Mouse (Mus musculus) hindbrain, postnatal 0 days (tissue): ENCODE results near the gene Psma7. TPM values are rescaled to one million over a fixed set of nuclear protein-coding genes. Genes with fewer than 3 reads are reported as not detected.

Experiments
- ATAC-seq: fragments of 200-750 bp; cut with Nextera tagmentation; 2 replicates; pipeline ENCODE4 v1.8.0; 2017; ENCODE audit warnings: mild to moderate bottlenecking, moderate TSS enrichment, moderate library complexity
- DNase-seq: peaks from one replicate; pipeline ENCODE4 v3.0.0-alpha.2; 2015; ENCODE audit warnings: low spot score
- H3K27ac ChIP-seq: fragments of 300-500 bp; sonication (generic); 2 replicates; pipeline ENCODE4 v1.5.1; 2014; ENCODE audit warnings: mild to moderate bottlenecking
- H3K27me3 ChIP-seq: fragments of 300-500 bp; sonication (generic); 2 replicates; pipeline ENCODE4 v1.6.1; 2014; ENCODE audit warnings: low read length, mixed read lengths; ENCODE audit not compliant: insufficient read depth
- H3K36me3 ChIP-seq: fragments of 300-500 bp; sonication (generic); 2 replicates; pipeline ENCODE4 v1.6.1; 2014; ENCODE audit warnings: low read length, mixed read lengths; ENCODE audit not compliant: insufficient read depth
- H3K4me1 ChIP-seq: fragments of 300-500 bp; sonication (generic); 2 replicates; pipeline ENCODE4 v1.6.1; 2014; ENCODE audit warnings: antibody characterized with exemption, low read length, mixed read lengths; ENCODE audit not compliant: insufficient read depth
- H3K4me2 ChIP-seq: fragments of 300-500 bp; sonication (generic); 2 replicates; pipeline ENCODE4 v1.6.1; 2014; ENCODE audit warnings: low read depth, mild to moderate bottlenecking, low read length, moderate library complexity, mixed read lengths
- H3K4me3 ChIP-seq: fragments of 300-500 bp; sonication (generic); 2 replicates; pipeline ENCODE4 v1.5.1; 2014; ENCODE audit warnings: low read length
- H3K9ac ChIP-seq: fragments of 300-500 bp; sonication (generic); replicated peaks from 2 replicates; pipeline ENCODE4 v1.6.1; 2014; ENCODE audit warnings: mild to moderate bottlenecking, low read length, moderate library complexity, mixed read lengths
- H3K9me3 ChIP-seq: fragments of 300-500 bp; sonication (generic); 2 replicates; pipeline ENCODE4 v1.6.1; 2016; ENCODE audit warnings: low read length, mixed read lengths
- CTCF ChIP-seq: IDR thresholded peaks from 2 replicates; pipeline ENCODE4 v1.5.1; 2016; ENCODE audit warnings: antibody characterized with exemption, control low read depth, low read depth
- WGBS: fragments of 180-500 bp; shearing (Covaris S2); extraction: QIAGEN DNeasy Blood & Tissue Kit; methylation state at CpG from one replicate; pipeline ENCODE4 v1.1.7; 2014; 5-methylcytosine and 5-hydroxymethylcytosine counted together
- polyA plus RNA-seq: library from polyadenylated mRNA; unstranded; fragments of >200 nt; fragmentation: Nextera tagmentation; extraction: Ambion mirVana; gene quantifications from 2 replicates; pipeline ENCODE4 v1.2.1, GENCODE M21; 2015
- total RNA-seq: library from RNA; depleted of rRNA; stranded (reverse); fragments of >200 nt; gene quantifications from 2 replicates; pipeline ENCODE4 v1.2.3, GENCODE M21; 2014; rRNA removed

The Psma7 gene
- 196 and 230 TPM in 2 replicates for total RNA-seq
- 585 TPM in 2 replicates for polyA plus RNA-seq

GRCm38 (mm10) chr2:180042256-180042857 lies at the start of gene Psma7, which contains the start of gene Ss18l1:
TSS of gene Psma7 (minus strand) at chr2:180042433.
TSS of gene Ss18l1 (plus strand) at chr2:180042509.
- no peaks in the 10 kb centered on the region for H3K9me3 ChIP-seq

GRCm38 (mm10) chr2:180090285-180090684 lies 48.1 kb upstream of the Psma7 start:
- DNase-seq (no peak), ATAC-seq (no peak)
- Histone ChIP-seq H3K4me1 (no peaks in the 10 kb centered on the region), H3K36me3 (peaks cover 5% of the 10 kb centered on the region; the same call in 1 of the 2 replicates), H3K27ac (no peak overlapping the region), H3K4me2 (no peak overlapping the region), H3K9me3 (no peaks in the 10 kb centered on the region), H3K27me3 (no peaks in the 10 kb centered on the region), H3K4me3 (no peak overlapping the region), H3K9ac (no peak overlapping the region)
- no peak for TF ChIP-seq CTCF
- 72% methylated on average over 11 of the region's 11 CpGs for WGBS

More at GRCm38 (mm10) chr2:180042256-180042857, at the start of gene Psma7, which contains the start of gene Ss18l1:
- Histone ChIP-seq H3K36me3 (peaks cover 13% of the 10 kb centered on the region; the same call in 1 of the 2 replicates), H3K27ac (peak within 1 kb of the TSS; percentile 95), H3K9ac (peak within 1 kb of the TSS; percentile 78), H3K4me2 (peak within 1 kb of the TSS; percentile 70), H3K4me1 (peaks cover 20% of the 10 kb centered on the region), H3K4me3 (peak within 1 kb of the TSS; percentile 100), H3K27me3 (no peaks in the 10 kb centered on the region)
- WGBS, result 2% methylated on average over 78 of the region's 78 CpGs
- peak; percentile 95 for ATAC-seq
- TF ChIP-seq CTCF, result peak; percentile 0; the same call in 1 of the 2 replicates
- peak; percentile 97 for DNase-seq

- no peaks in the 10 kb centered on the region for H3K4me1 ChIP-seq
- WGBS, result 85% methylated on average over 4 of the region's 4 CpGs
- peaks cover 15% of the 10 kb centered on the region; the same call in 1 of the 2 replicates for H3K36me3 ChIP-seq
- H3K9ac ChIP-seq, result no peak overlapping the region
- DNase-seq (no peak), ATAC-seq (no peak)
- no peak overlapping the region for H3K4me3 ChIP-seq
- H3K4me2 ChIP-seq, result no peak overlapping the region
- H3K27me3 ChIP-seq, result no peaks in the 10 kb centered on the region
- TF ChIP-seq CTCF, result peak; percentile 43
- no peaks in the 10 kb centered on the region for H3K9me3 ChIP-seq
- no peak overlapping the region for H3K27ac ChIP-seq
Measured at GRCm38 (mm10) chr2:180087472-180087871, 45.2 kb upstream of the Psma7 start.

GRCm38 (mm10) chr2:180086637-180087027 lies 44.4 kb upstream of the Psma7 start:
- no peaks in the 10 kb centered on the region for H3K27me3 ChIP-seq
- no peaks in the 10 kb centered on the region for H3K9me3 ChIP-seq
- H3K9ac ChIP-seq, result no peak overlapping the region
- H3K36me3 ChIP-seq, result peaks cover 20% of the 10 kb centered on the region; the same call in 1 of the 2 replicates
- H3K27ac ChIP-seq, result no peak overlapping the region
- ATAC-seq (no peak), DNase-seq (no peak)
- H3K4me1 ChIP-seq, result no peaks in the 10 kb centered on the region
- no peak overlapping the region for H3K4me2 ChIP-seq
- no peak for TF ChIP-seq CTCF
- H3K4me3 ChIP-seq, result no peak overlapping the region
- WGBS, result 76% methylated on average over 5 of the region's 5 CpGs

GRCm38 (mm10) chr2:180085926-180086636 lies 43.8 kb upstream of the Psma7 start:
- ATAC-seq (peak; percentile 38; the same call in 1 of the 2 replicates), DNase-seq (peak; percentile 52)
- 46% methylated on average over 16 of the region's 16 CpGs for WGBS
- no peak for TF ChIP-seq CTCF
- H3K27me3 ChIP-seq, result no peaks in the 10 kb centered on the region
- H3K4me1 ChIP-seq, result no peaks in the 10 kb centered on the region
- H3K4me3 ChIP-seq, result no peak overlapping the region
- no peak overlapping the region for H3K27ac ChIP-seq
- H3K9ac ChIP-seq, result no peak overlapping the region
- H3K4me2 ChIP-seq, result no peak overlapping the region
- H3K9me3 ChIP-seq, result no peaks in the 10 kb centered on the region
- H3K36me3 ChIP-seq, result peaks cover 20% of the 10 kb centered on the region; the same call in 1 of the 2 replicates

GRCm38 (mm10) chr2:180084565-180084964 lies 42.3 kb upstream of the Psma7 start:
- no peaks in the 10 kb centered on the region for H3K9me3 ChIP-seq
- no peak for ATAC-seq
- H3K4me2 ChIP-seq, result no peak overlapping the region

More at GRCm38 (mm10) chr2:180084565-180084964, 42.3 kb upstream of the Psma7 start:
- Histone ChIP-seq H3K4me1 (no peaks in the 10 kb centered on the region), H3K4me3 (no peak overlapping the region), H3K36me3 (peaks cover 20% of the 10 kb centered on the region; the same call in 1 of the 2 replicates), H3K9ac (no peak overlapping the region), H3K27me3 (no peaks in the 10 kb centered on the region), H3K27ac (no peak overlapping the region)
- TF ChIP-seq CTCF, result no peak
- DNase-seq, result no peak
- WGBS, result 59% methylated on average over 3 of the region's 3 CpGs
